In genomic region chr13:38526116-38526515, GRCm38 (mm10) we compare ENCODE assay signal across 10 mouse cellular contexts. TPM values are rescaled to one million over a fixed set of nuclear protein-coding genes. Genes with fewer than 3 reads are reported as not detected.
DNase-seq lines count a peak whose midpoint lies in the region; ATAC-seq and TF ChIP-seq lines count a peak whose summit lies in the region.
"Had no signal": no experiment of that assay in that cellular context is flagged by ENCODE, and none has a peak within 500 bp of the region (broad histone marks: within the 10 kb centered on the region; RNA-seq: fewer than 3 reads in every experiment).

No protein-coding gene starts in this region.

- no peaks in the 10 kb centered on the region for H3K36me3 ChIP-seq in lung, postnatal 0 days (ENCODE audit: insufficient read depth, low read length)
- 0 out of 2 replicates have a peak, but pooled peaks cover 3% of the 10 kb centered on the region for H3K36me3 ChIP-seq in hindbrain, postnatal 0 days (ENCODE audit: insufficient read depth, low read length)
- peaks cover 19% of the 10 kb centered on the region; the same call in 1 of the 2 replicates for H3K36me3 ChIP-seq in stomach, embryonic 14.5 days (ENCODE audit: control insufficient read depth, insufficient read depth, low read length)

- no peak overlapping the region for H3K4me3 ChIP-seq in lung, postnatal 0 days (ENCODE audit: low read depth, low read length)
- no peak overlapping the region for H3K4me3 ChIP-seq in hindbrain, postnatal 0 days (ENCODE audit: low read length)
- H3K4me3 ChIP-seq in stomach, embryonic 14.5 days (ENCODE audit: low read depth, low read length), result peak overlapping the region; percentile 67; the same call in 1 of the 2 replicates

- peaks cover 40% of the 10 kb centered on the region for H3K4me1 ChIP-seq in lung, postnatal 0 days (ENCODE audit: insufficient read depth, low read depth, low read length)
- H3K4me1 ChIP-seq in hindbrain, postnatal 0 days (ENCODE audit: insufficient read depth, low read length), result peaks cover 14% of the 10 kb centered on the region; the same call in 1 of the 2 replicates
- H3K4me1 ChIP-seq in stomach, embryonic 14.5 days (ENCODE audit: control insufficient read depth, insufficient read depth, low read length), result peaks cover 22% of the 10 kb centered on the region

- no peak for DNase-seq in lung, postnatal 0 days (ENCODE audit: low spot score)
- no peak for DNase-seq in lung, postnatal 36 days
- no peak for DNase-seq in hindbrain, postnatal 0 days (ENCODE audit: low spot score)
- peak; percentile 57 for DNase-seq in kidney, postnatal 14 days
- DNase-seq in spleen, postnatal 36 days (ENCODE audit: low spot score in 2 of 2), result no peak
- DNase-seq: cerebellum, adult 8-10 months; gastrocnemius, adult 2 months; right cerebral cortex, adult 18-20 months had no signal

- 0 out of 2 replicates have a peak overlapping the region, but pooled peaks have one; percentile 13 for H3K9ac ChIP-seq in lung, postnatal 0 days (replicated peaks; ENCODE audit: low read depth)
- no peak overlapping the region for H3K9ac ChIP-seq in hindbrain, postnatal 0 days (replicated peaks; ENCODE audit: low read length)
- H3K9ac ChIP-seq in stomach, embryonic 14.5 days (replicated peaks; ENCODE audit: low read depth, low read length), result no peak overlapping the region

- no peak overlapping the region for H3K27ac ChIP-seq in lung, postnatal 0 days (ENCODE audit: low read length)
- no peak overlapping the region for H3K27ac ChIP-seq in hindbrain, postnatal 0 days
- H3K27ac ChIP-seq in stomach, embryonic 14.5 days (ENCODE audit: low read length), result no peak overlapping the region
- H3K27ac ChIP-seq: gastrocnemius, adult 2 months had no signal

- TF ChIP-seq CTCF in lung, postnatal 0 days (IDR thresholded peaks at IDR 0.05), result no peak
- no peak for TF ChIP-seq CTCF in hindbrain, postnatal 0 days (IDR thresholded peaks at IDR 0.05; ENCODE audit: low read depth)

- H3K4me2 ChIP-seq in lung, postnatal 0 days (replicated peaks; ENCODE audit: low read depth, low read length), result peak overlapping the region; percentile 97; the same call in 1 of the 2 replicates
- H3K4me2 ChIP-seq in hindbrain, postnatal 0 days (ENCODE audit: low read depth, low read length), result peak overlapping the region; percentile 91
- H3K4me2 ChIP-seq in stomach, embryonic 14.5 days (replicated peaks; ENCODE audit: low read depth, low read length), result peak overlapping the region; percentile 79

- 51% methylated on average over 2 of the region's 2 CpGs for WGBS in lung, postnatal 0 days
- 69% methylated on average over 2 of the region's 2 CpGs for WGBS in hindbrain, postnatal 0 days
- WGBS in stomach, embryonic 14.5 days, result 64% methylated on average over 2 of the region's 2 CpGs

- H3K9me3 ChIP-seq in lung, postnatal 0 days (ENCODE audit: low read length), result no peaks in the 10 kb centered on the region
- H3K9me3 ChIP-seq in hindbrain, postnatal 0 days (ENCODE audit: low read length), result no peaks in the 10 kb centered on the region
- H3K9me3 ChIP-seq in stomach, embryonic 14.5 days (ENCODE audit: control insufficient read depth, low read depth, low read length), result no peaks in the 10 kb centered on the region

- no peaks in the 10 kb centered on the region for H3K27me3 ChIP-seq in lung, postnatal 0 days (replicated peaks; ENCODE audit: insufficient read depth, low read length)
- no peaks in the 10 kb centered on the region for H3K27me3 ChIP-seq in hindbrain, postnatal 0 days (ENCODE audit: insufficient read depth, low read length)
- no peaks in the 10 kb centered on the region for H3K27me3 ChIP-seq in stomach, embryonic 14.5 days (ENCODE audit: control insufficient read depth, insufficient read depth, low read length)

- TF ChIP-seq EP300 in lung, postnatal 0 days (IDR thresholded peaks at IDR 0.05), result no peak

- ATAC-seq in lung, postnatal 0 days, result no peak
- no peak for ATAC-seq in hindbrain, postnatal 0 days
- no peak for ATAC-seq in stomach, embryonic 14.5 days (ENCODE audit: insufficient number of reproducible peaks, insufficient read depth, low FRiP score, low read depth)
- no peak for ATAC-seq in frontal cortex, adult (ENCODE audit: low TSS enrichment)

RNA-seq across cellular contexts. Expression of gene Txndc5, which starts 2.5 kb away (rescaled TPM):
- 145 and 151 TPM in 2 replicates for polyA plus RNA-seq in lung, postnatal 0 days (2015; fragmentation: Nextera tagmentation; extraction: Ambion mirVana)
- 92.2 and 110 TPM in 2 replicates for total RNA-seq in hindbrain, postnatal 0 days (2014; rRNA removed)
- 76.9 and 81.0 TPM in 2 replicates for polyA plus RNA-seq in hindbrain, postnatal 0 days (2015; fragmentation: Nextera tagmentation; extraction: Ambion mirVana)
- 237 and 263 TPM in 2 replicates for polyA plus RNA-seq in stomach, embryonic 14.5 days (2014; fragmentation: Nextera tagmentation; extraction: Ambion mirVana)
